Mouse (Mus musculus): ENCODE measurements at regions not wholly inside any gene's neighbourhood (a gene's known extent, or its start where the extent isn't known, plus 50 kb on each side); places are given as distances from the start of the nearest gene placed in this dataset.
A peak's percentile ranks its signal among the peaks of the same experiment; 100 is the strongest.

DNA sequence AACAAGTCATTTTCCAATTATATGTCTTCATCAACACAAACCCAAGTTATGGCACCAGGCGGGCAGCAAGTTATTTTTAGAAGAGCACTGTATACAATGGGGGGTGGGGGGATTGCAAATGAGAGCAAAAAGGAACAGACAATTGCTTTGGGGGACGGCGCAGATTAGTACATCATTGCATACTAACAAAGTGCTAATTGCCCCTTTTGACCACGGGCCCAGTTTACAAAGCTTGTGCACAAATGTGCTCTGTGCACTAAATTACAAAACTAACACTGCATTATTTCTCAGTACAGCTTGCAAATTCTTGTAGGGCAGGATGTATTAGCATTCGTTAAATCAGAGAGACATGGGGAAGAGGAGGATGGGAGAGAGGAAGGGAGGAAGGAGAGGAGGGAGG, 116.3 kb upstream of the Cmc1 start:
- Histone ChIP-seq H3K27ac (replicated peaks) (0 out of 2 replicates have a peak overlapping the region, but pooled peaks have one; percentile 19), H3K9me3 (no peaks in the 10 kb centered on the region), H3K9ac (replicated peaks) (no peak overlapping the region), H3K4me1 (peaks cover 17% of the 10 kb centered on the region), H3K36me3 (no peaks in the 10 kb centered on the region), H3K4me2 (replicated peaks) (no peak overlapping the region), H3K4me3 (no peak overlapping the region), H3K27me3 (no peaks in the 10 kb centered on the region)
- WGBS, result 9% methylated on average over 5 of the region's 5 CpGs
- ATAC-seq (replicated peaks), result peak; percentile 86

DNA sequence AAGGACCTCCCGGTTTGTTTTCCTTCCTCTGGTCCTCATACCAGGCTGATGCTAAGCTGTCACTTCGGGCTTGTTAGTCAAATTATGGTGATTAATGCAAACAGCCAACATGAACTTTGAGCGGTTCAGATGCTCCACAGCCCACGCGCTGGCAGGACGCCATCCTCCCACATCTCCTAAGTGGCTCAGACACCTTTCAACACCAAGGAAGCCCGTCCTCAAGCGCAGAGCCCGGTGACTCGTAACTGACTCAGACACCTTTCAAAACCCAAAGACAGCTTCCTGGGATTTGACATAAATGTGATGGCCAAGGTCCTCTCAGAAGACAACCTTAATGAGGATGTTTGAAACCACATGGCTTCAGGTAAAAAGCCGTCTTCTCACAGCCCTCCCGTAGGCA, 121.7 kb upstream of the Cmc1 start:
- 75% methylated on average over 12 of the region's 12 CpGs for WGBS
- Histone ChIP-seq H3K27ac (replicated peaks) (no peak overlapping the region), H3K4me3 (no peak overlapping the region), H3K36me3 (no peaks in the 10 kb centered on the region), H3K9me3 (no peaks in the 10 kb centered on the region), H3K4me1 (peaks cover 5% of the 10 kb centered on the region), H3K4me2 (replicated peaks) (no peak overlapping the region), H3K27me3 (no peaks in the 10 kb centered on the region), H3K9ac (replicated peaks) (no peak overlapping the region)
- ATAC-seq (replicated peaks), result no peak

DNA sequence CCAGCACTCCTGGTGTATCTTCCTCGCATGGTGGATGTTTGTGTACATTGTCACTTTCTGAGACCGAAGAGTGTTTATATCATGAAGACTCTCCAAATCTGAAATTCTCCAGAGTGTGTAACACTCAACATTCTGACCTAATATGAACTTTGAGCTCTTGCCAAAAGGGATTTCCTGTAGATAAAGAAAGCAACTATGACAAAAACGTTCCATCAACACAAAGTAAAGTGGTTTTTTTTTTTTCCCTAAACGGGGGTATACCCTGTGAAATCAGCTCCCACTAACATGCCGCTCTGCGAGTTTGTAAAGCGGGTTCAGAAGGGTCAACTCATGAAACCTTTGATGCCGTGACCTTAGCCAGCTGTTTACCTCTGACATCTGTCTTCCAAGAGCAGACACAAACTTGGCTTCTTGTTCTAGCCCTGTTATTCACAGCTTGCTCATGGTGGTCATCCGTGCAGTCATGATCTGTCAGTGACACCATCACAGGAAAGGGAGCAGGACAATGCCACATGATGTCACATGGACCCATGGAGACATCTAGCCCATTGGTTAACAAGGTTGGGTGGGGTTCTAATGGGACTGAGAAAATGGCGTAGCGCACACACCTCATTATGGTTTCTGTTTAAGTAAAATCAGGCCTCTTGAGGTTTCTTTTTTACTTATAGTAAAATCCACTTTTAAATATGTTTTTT, 122.9 kb upstream of the Cmc1 start:
- Histone ChIP-seq H3K36me3 (no peaks in the 10 kb centered on the region), H3K27me3 (no peaks in the 10 kb centered on the region), H3K27ac (replicated peaks) (no peak overlapping the region), H3K4me3 (no peak overlapping the region), H3K4me1 (no peaks in the 10 kb centered on the region), H3K4me2 (replicated peaks) (no peak overlapping the region), H3K9ac (replicated peaks) (no peak overlapping the region), H3K9me3 (no peaks in the 10 kb centered on the region)
- 88% methylated on average over 11 of the region's 11 CpGs for WGBS
- ATAC-seq (replicated peaks), result no peak

DNA sequence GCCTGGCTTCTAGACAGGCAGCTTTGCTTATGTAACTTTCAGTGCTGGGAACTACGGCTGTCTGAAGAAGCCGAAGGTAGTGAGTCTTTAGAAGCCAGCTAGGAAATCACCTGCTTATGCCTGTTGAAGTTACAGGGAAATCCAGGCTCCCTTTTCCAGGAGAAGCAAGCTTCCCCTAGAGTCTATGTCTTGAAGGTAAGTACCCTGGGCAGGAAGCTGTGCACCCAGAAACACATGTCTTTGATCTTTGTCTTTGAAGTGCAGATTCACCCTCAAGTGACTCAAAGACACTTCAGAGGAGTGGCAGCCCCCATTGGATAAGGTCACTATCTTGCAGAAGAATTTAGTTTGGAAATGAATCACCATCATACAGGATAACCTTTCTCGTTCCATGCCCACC, 135.5 kb upstream of the Cmc1 start:
- no peaks in the 10 kb centered on the region for H3K4me1 ChIP-seq
- 83% methylated on average over 3 of the region's 3 CpGs for WGBS
- no peaks in the 10 kb centered on the region for H3K36me3 ChIP-seq
- no peak overlapping the region for H3K4me3 ChIP-seq
- H3K9ac ChIP-seq (replicated peaks), result no peak overlapping the region
- H3K9me3 ChIP-seq, result no peaks in the 10 kb centered on the region
- H3K27me3 ChIP-seq, result no peaks in the 10 kb centered on the region
- no peak for ATAC-seq (replicated peaks)
- H3K4me2 ChIP-seq (replicated peaks), result no peak overlapping the region
- H3K27ac ChIP-seq (replicated peaks), result no peak overlapping the region

DNA sequence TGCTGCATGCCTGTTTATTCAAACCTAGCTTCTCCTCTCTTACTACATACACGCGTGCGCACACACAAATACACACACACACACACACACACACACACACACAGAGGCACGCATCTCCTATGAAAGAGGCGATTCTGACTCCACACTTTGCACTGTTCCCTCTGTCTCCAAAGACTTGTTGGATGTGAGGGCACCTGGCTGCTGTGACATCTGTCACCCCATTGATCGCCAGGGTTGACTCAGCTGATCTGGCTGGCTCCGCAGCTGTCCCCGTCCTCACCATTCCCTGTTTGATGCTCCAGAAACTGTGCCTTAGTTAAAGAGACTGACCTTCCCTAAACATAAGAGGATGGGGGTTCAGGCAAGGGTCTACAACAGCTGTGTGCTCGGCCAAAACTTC, 137.6 kb upstream of the Cmc1 start:
- no peak for ATAC-seq (replicated peaks)
- Histone ChIP-seq H3K4me2 (replicated peaks) (no peak overlapping the region), H3K4me3 (no peak overlapping the region)

DNA sequence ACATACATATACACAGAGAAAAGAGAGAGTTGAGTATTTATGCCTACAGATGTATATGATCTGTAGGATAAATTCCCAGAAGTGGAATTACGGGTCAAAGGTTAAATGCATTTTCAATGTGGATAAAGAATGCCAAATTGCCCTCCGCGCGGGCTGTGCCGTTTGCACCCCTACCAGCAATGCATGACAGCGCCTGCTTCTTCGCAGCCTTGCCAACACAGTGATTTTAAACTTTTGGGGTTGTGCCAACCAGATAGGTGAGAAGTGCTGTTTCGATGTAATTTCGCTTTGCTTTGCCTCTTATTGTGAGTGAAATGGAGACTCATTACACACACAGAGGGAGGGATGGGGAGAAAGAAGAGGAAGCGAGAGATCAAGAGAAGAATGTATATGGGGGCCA, 142.9 kb upstream of the Cmc1 start:
- WGBS, result 64% methylated on average over 10 of the region's 10 CpGs
- no peak overlapping the region for H3K9ac ChIP-seq (replicated peaks)

More for the DNA sequence above, 137.6 kb upstream of the Cmc1 start:
- no peaks in the 10 kb centered on the region for H3K9me3 ChIP-seq
- no peaks in the 10 kb centered on the region for H3K4me1 ChIP-seq
- no peak overlapping the region for H3K27ac ChIP-seq (replicated peaks)
- 91% methylated on average over 9 of the region's 9 CpGs for WGBS
- H3K36me3 ChIP-seq, result no peaks in the 10 kb centered on the region
- H3K27me3 ChIP-seq, result no peaks in the 10 kb centered on the region
- no peak overlapping the region for H3K9ac ChIP-seq (replicated peaks)

DNA sequence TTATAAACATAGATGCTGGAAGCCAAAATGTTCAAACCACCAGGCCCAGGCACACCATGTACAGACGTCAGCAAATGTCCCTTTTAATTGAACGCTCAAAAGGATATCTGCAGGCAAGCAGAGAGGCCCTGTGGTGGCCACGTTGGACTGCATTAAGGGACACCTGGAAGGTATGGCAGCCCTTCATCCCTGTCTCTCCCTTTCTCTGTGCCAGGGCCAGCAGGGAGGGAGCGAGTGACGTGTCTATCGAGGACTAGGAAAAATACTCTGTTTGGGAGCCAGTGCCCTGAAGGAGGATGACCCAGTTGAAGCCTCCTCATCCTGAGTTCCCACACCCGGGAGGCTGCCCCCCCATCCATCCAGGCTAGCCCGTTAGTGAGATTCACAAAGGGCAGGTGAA, 144.0 kb upstream of the Cmc1 start:
- Histone ChIP-seq H3K4me1 (0 out of 2 replicates have a peak, but pooled peaks cover 3% of the 10 kb centered on the region), H3K4me3 (no peak overlapping the region), H3K36me3 (no peaks in the 10 kb centered on the region), H3K4me2 (replicated peaks) (no peak overlapping the region), H3K9ac (replicated peaks) (no peak overlapping the region), H3K27ac (replicated peaks) (no peak overlapping the region), H3K27me3 (no peaks in the 10 kb centered on the region), H3K9me3 (no peaks in the 10 kb centered on the region)
- ATAC-seq (replicated peaks), result no peak
- WGBS, result 81% methylated on average over 8 of the region's 8 CpGs

More for the DNA sequence above, 142.9 kb upstream of the Cmc1 start:
- Histone ChIP-seq H3K4me2 (replicated peaks) (no peak overlapping the region), H3K4me3 (no peak overlapping the region), H3K27me3 (no peaks in the 10 kb centered on the region), H3K4me1 (0 out of 2 replicates have a peak, but pooled peaks cover 3% of the 10 kb centered on the region), H3K36me3 (no peaks in the 10 kb centered on the region), H3K27ac (replicated peaks) (no peak overlapping the region), H3K9me3 (no peaks in the 10 kb centered on the region)
- ATAC-seq (replicated peaks), result no peak

DNA sequence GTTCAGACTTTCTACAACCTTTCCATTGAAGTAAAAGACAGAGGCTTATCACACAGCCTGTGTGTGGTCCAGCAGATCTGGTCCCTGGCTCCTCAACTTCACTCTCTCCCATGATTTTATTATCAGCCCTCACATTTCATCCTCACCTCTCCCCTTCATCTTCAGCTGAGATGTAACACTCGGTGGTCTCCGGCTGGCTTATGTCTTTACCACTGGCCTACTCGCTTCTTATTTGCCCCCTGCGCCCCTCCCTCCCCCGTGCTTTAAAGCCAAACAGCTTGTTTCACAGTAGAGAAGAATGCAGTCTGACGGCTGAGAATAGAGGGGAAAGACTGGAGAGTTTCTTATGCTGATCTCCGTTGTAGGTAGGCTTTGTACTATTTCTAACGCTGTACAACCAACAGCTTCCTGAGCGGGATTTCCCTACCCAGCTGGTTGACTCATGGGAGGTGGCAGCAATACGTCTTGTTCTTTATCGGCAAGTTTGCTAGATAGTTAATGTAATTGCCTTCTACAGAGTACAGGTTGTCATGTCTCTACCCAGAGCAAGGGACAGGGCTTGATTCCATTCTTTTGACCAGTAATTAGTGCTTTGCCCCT, 152.9 kb upstream of the Cmc1 start:
- Histone ChIP-seq H3K4me3 (no peak overlapping the region), H3K27me3 (no peaks in the 10 kb centered on the region), H3K9ac (replicated peaks) (no peak overlapping the region), H3K9me3 (no peaks in the 10 kb centered on the region), H3K27ac (replicated peaks) (no peak overlapping the region), H3K36me3 (no peaks in the 10 kb centered on the region), H3K4me2 (replicated peaks) (no peak overlapping the region), H3K4me1 (no peaks in the 10 kb centered on the region)
- no peak for ATAC-seq (replicated peaks)
- 58% methylated on average over 11 of the region's 11 CpGs for WGBS

DNA sequence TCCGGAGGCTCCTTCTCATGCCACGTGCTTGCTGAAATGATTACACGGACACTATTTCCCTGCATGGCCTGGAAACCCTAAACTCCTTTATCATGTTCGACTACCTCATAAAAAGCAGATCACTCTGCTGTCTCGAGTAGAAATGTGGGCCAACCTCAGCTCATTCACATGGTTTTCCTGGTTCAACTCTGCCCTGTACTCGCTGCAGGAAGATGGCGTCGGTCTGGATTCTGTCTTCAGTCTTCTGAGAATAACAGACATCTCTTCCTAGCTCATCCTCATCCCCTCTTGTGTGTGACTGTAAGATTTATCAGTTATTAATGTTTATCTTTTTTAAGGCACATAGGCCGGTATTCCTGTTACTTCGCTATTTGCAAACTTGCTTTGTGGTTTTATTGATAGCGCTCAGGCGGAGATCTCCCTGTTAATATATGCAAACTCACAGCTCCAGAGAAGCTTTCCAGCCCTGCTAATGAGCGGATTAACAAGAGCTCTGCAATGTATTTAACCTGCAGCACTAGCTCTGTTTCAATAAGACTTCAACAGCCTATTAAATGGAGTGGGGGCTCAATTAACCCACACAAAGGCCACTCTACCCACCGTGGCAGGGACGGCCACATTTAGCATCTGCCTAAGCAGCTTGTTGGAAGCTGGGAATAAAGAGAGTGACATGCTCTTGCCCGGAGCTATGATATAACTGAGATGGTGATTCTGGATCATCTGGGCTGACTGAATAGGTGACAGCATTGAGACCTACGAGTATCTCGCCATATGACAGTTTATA, 159.5 kb upstream of the Eomes start:
- no peak overlapping the region for H3K4me3 ChIP-seq
- H3K4me2 ChIP-seq (replicated peaks), result peak overlapping the region; percentile 16
- peak overlapping the region; percentile 63 for H3K27ac ChIP-seq (replicated peaks)
- H3K4me1 ChIP-seq, result peaks cover 17% of the 10 kb centered on the region
- H3K9ac ChIP-seq (replicated peaks), result no peak overlapping the region
- H3K27me3 ChIP-seq, result no peaks in the 10 kb centered on the region; the same call in 1 of the 2 replicates
- ATAC-seq (replicated peaks), result peak; percentile 94
- H3K36me3 ChIP-seq, result no peaks in the 10 kb centered on the region
- WGBS, result 15% methylated on average over 18 of the region's 18 CpGs
- no peaks in the 10 kb centered on the region for H3K9me3 ChIP-seq

DNA sequence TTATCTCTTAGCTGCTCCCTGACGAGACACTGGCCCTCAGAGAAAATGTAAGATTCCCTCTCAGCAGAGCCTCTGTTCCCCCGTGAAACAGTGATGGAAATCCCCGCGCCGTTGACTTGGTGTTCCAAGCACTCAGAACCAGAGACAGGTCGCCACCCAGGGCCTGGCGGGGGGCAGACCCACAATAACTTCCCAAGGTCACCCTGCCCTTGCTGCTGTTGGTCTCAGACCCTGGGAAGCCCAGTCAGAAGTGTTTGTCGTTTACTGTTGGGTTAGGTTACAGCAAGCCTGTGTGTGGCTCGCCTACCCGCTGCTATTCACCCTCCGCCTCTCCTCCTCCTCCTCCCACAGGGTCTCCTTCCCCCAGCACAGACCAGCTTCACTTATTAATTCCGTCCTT, 154.2 kb upstream of the Eomes start:
- no peak overlapping the region for H3K9ac ChIP-seq (replicated peaks)
- H3K4me1 ChIP-seq, result peaks cover 10% of the 10 kb centered on the region
- H3K27ac ChIP-seq (replicated peaks), result no peak overlapping the region
- no peaks in the 10 kb centered on the region for H3K9me3 ChIP-seq
- 51% methylated on average over 12 of the region's 12 CpGs for WGBS
- no peak for ATAC-seq (replicated peaks)
- no peaks in the 10 kb centered on the region for H3K36me3 ChIP-seq
- no peaks in the 10 kb centered on the region for H3K27me3 ChIP-seq
- no peak overlapping the region for H3K4me3 ChIP-seq
- no peak overlapping the region for H3K4me2 ChIP-seq (replicated peaks)

DNA sequence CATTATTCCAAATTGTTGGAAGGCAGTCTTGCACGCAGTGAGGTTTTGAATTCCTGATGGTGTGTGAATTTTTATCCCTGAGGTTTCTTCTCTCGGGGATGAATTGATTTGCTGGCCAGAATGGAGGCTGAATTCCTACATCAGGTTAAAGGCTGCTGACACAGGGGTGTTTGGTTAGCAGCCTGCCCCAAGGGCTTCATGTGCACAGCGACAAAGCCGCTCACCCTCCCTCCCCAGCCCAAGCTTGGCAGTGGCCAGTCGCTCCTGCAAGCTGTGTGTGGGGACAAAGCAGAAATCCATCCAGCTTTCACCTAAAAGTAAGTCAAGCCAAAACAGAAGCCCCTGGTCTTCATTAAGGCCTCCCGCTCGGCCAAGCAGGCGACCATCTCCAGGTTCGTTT, 151.4 kb upstream of the Eomes start:
- Histone ChIP-seq H3K27ac (replicated peaks) (peak overlapping the region; percentile 29), H3K4me3 (no peak overlapping the region), H3K36me3 (no peaks in the 10 kb centered on the region), H3K27me3 (no peaks in the 10 kb centered on the region), H3K4me2 (replicated peaks) (no peak overlapping the region), H3K9ac (replicated peaks) (no peak overlapping the region), H3K9me3 (no peaks in the 10 kb centered on the region), H3K4me1 (peaks cover 4% of the 10 kb centered on the region; the same call in 1 of the 2 replicates)
- peak; percentile 69; the same call in 1 of the 2 replicates for ATAC-seq (replicated peaks)
- WGBS, result 33% methylated on average over 9 of the region's 9 CpGs

DNA sequence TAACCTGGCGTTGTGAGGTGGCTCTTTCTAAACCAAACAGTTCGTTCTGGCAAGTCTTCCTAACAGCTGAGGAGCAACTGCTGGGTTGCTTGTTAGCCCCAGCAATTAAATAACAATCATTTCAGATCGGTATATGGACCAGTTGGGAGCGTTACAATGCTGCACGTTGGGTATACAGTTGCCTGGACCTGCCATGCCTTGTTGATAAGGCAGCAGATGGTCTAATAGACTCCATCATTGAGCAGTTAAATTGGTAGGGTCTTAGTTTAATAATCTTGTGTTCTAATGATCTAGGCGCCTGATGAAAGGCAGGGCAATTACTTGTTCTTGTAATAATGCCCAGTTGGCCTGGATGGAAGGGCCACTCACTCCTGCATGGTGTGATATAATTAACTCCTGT, 150.1 kb upstream of the Eomes start:
- Histone ChIP-seq H3K9ac (replicated peaks) (no peak overlapping the region), H3K4me1 (peaks cover 4% of the 10 kb centered on the region; the same call in 1 of the 2 replicates), H3K9me3 (no peaks in the 10 kb centered on the region), H3K27me3 (no peaks in the 10 kb centered on the region), H3K36me3 (no peaks in the 10 kb centered on the region), H3K27ac (replicated peaks) (no peak overlapping the region), H3K4me3 (no peak overlapping the region), H3K4me2 (replicated peaks) (no peak overlapping the region)
- ATAC-seq (replicated peaks), result peak; percentile 76
- 34% methylated on average over 6 of the region's 6 CpGs for WGBS
